Mouse (Mus musculus) spleen, adult 2 months (tissue): ENCODE results near the gene Haao. TPM values are rescaled to one million over a fixed set of nuclear protein-coding genes. Genes with fewer than 3 reads are reported as not detected.

ENCODE experiments used
- DNase-seq, 2 experiments: peaks; one replicate each; pipeline versions ENCODE4 v3.0.0 to v3.0.0-alpha.2; 2012 to 2021; ENCODE audit warnings: low spot score in 2 of 2, low read depth in 1 of 2
- H3K27ac ChIP-seq: fragments of 200-500 bp; 2 replicates; pipeline ENCODE4 v1.5.1; 2012; ENCODE audit warnings: low read length, inconsistent platforms; ENCODE audit not compliant: insufficient read depth
- H3K27me3 ChIP-seq: fragments of 200-500 bp; 2 replicates; pipeline ENCODE4 v1.6.1; 2012; ENCODE audit warnings: mild to moderate bottlenecking, moderate library complexity, low read length, inconsistent platforms; ENCODE audit not compliant: control insufficient read depth, insufficient read depth
- H3K36me3 ChIP-seq: fragments of 200-500 bp; 2 replicates; pipeline ENCODE4 v1.6.1; 2012; ENCODE audit warnings: mild to moderate bottlenecking, low read length, inconsistent platforms; ENCODE audit not compliant: control insufficient read depth, insufficient read depth
- H3K4me1 ChIP-seq: fragments of 200-500 bp; 2 replicates; pipeline ENCODE4 v1.6.1; 2011; ENCODE audit warnings: inconsistent platforms; ENCODE audit not compliant: control insufficient read depth, insufficient read depth, insufficient read length
- H3K4me3 ChIP-seq: fragments of 200-500 bp; 2 replicates; pipeline ENCODE4 v1.5.1; 2011; ENCODE audit warnings: mild to moderate bottlenecking, inconsistent platforms; ENCODE audit not compliant: insufficient read depth, insufficient read length; ENCODE audit errors: extremely low read depth
- CTCF ChIP-seq: fragments of 200-500 bp; IDR thresholded peaks from 2 replicates; pipeline ENCODE4 v1.5.1; 2011; ENCODE audit warnings: mild to moderate bottlenecking, inconsistent platforms; ENCODE audit not compliant: insufficient read depth, insufficient read length, insufficient replicate concordance; ENCODE audit errors: extremely low read depth
- POLR2A ChIP-seq: fragments of 200-500 bp; IDR thresholded peaks from 2 replicates; pipeline ENCODE4 v1.6.1; 2011; ENCODE audit warnings: low read depth, low read length, inconsistent platforms
- whole genome bisulfite sequencing: fragments of 180-500 bp; shearing (Covaris S2); methylation state at CpG from one replicate; pipeline ENCODE4 v1.1.7; 2018; 5-methylcytosine and 5-hydroxymethylcytosine counted together
- polyA plus RNA-seq: library from polyadenylated mRNA; depleted of rRNA; stranded (reverse); fragments of >200 nt; gene quantifications from 2 replicates; pipeline ENCODE4 v1.2.3, GENCODE M21; 2012

Gene Haao
- polyA plus RNA-seq, 1 experiment = 98.5 TPM

DNA sequence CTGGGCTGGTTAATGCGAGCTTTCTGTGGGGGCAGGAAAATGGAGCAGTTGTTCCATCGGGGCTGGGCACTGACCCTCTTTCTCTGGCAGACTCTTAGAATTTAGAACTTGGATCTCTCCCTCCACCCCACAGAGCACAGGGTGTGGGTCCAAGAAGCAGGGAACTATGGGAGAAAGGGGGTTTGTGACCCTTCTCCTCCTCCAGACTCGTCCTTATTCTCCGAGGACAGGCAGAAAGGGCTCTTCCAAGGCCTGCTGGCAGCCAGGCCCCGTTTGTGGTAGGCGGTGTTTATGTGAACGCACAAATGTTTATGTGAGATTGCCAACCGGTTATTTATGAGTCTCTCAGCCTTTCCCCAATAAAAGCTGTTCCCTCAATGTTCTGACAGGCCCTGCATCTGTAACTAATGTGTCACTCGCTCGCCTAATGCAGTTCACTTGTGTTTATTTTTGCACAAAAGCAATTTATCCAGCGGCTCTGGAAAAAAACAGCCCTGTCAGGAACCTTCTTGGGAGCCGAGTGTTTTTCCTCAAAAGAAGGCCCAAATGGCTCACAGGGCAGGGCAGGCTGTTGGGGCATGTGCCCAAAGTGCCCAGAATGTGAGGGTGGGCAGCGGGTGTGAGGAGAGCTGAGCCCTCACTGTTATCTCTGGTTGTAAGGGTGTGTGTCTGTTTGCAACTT is 42.1 kb upstream of the Haao start:
- Histone ChIP-seq H3K27me3 (no peaks in the 10 kb centered on the region), H3K27ac (0 out of 2 replicates have a peak overlapping the region, but pooled peaks have one; percentile 44), H3K36me3 (no peaks in the 10 kb centered on the region), H3K4me1 (no peaks in the 10 kb centered on the region), H3K4me3 (no peak overlapping the region)
- no peak for DNase-seq
- TF ChIP-seq CTCF (no peak), POLR2A (no peak)
- whole genome bisulfite sequencing = 83% methylated on average over 13 of the region's 13 CpGs

DNA sequence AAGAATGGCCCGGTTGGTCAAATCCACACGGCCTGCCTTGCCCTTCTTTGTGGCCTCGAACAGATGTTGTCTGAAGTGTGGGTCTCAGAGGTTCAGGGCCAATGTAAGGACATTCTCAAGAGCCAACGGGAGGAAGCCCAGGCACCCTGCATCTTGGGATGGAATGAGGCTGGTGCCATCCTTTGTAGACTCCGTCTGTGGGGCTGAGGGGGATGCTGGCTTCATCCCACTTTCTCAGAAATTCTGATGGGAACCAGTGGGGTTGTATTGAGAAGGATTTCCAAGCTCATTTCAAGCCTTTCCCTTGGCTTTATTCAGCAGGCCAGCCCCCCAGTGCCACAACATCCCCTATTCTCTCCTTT is 41.5 kb upstream of the Haao start:
- Histone ChIP-seq H3K27ac (no peak overlapping the region), H3K36me3 (no peaks in the 10 kb centered on the region), H3K4me3 (no peak overlapping the region), H3K4me1 (no peaks in the 10 kb centered on the region), H3K27me3 (no peaks in the 10 kb centered on the region)
- TF ChIP-seq CTCF = no peak
- WGBS = 95% methylated on average over 5 of the region's 5 CpGs
- DNase-seq = no peak

DNA sequence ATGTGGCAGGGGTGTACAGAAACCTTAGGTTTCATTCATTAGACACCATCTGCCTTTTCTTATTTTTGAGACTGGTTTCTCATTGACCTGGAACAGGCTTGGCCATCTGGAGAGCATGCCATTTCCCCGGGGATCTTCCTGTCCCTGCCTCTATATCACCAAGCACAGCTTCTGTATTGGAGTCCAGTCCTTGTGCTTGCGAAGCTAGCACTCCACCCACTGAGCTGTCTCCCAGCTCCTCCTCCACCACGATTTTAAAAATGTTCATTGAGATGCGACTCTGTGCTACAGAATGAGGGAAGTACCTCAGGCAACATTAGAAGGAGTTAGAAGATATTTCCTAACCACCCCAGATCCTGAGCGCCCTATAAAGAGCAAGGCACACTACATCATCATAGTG is 39.5 kb upstream of the Haao start:
- Histone ChIP-seq H3K36me3 (no peaks in the 10 kb centered on the region), H3K27me3 (no peaks in the 10 kb centered on the region), H3K27ac (no peak overlapping the region), H3K4me3 (no peak overlapping the region), H3K4me1 (no peaks in the 10 kb centered on the region)
- 74% methylated on average over 5 of the region's 5 CpGs for WGBS
- no peak for DNase-seq
- TF ChIP-seq CTCF = no peak
- TF ChIP-seq POLR2A = no peak

DNA sequence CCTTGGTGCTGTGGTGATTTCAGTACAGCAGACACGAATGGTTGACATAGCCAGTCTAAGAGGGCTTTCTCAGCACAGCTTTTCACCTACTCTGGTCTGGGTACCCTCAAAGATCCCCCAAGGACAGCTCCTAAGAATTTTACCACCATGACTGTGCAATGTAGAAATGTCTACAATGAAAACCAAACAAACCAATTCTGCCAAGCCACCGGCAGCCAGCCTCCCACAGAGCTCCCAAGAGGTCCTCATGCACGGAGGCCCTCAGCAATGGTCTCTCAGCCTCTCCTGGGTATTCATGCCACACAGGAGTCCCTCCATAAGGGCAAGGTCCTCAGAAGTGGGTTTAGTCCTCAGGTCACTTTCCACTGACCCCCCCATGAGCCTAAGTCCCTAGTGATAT is 38.6 kb upstream of the Haao start:
- no peak for DNase-seq
- WGBS = 94% methylated on average over 3 of the region's 3 CpGs

DNA sequence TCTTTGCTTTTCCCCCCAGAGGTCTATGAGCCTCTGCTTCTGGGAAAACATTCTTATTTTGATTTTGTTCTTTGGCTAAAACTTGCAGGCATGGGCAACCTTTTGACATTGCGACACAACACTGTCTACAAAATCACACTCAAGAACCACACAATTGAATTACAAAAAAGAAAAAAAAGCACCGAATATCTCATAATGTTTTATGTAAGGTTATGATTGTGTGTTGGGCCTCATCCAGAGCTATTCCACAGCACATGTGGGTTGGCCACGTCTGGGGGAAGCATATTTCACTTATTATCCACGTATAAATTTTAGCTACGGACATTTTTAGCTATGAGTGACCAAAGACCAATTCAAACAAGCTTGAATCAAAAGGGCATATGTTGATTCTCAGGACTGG is 38.0 kb upstream of the Haao start:
- Histone ChIP-seq H3K27ac (no peak overlapping the region), H3K4me1 (no peaks in the 10 kb centered on the region), H3K36me3 (no peaks in the 10 kb centered on the region), H3K4me3 (no peak overlapping the region), H3K27me3 (no peaks in the 10 kb centered on the region)
- 89% methylated on average over 5 of the region's 5 CpGs for WGBS
- TF ChIP-seq CTCF (no peak), POLR2A (no peak)
- DNase-seq = no peak

More for the DNA sequence above, 38.6 kb upstream of the Haao start:
- Histone ChIP-seq H3K27me3 (no peaks in the 10 kb centered on the region), H3K4me3 (no peak overlapping the region), H3K27ac (no peak overlapping the region), H3K4me1 (no peaks in the 10 kb centered on the region), H3K36me3 (no peaks in the 10 kb centered on the region)
- TF ChIP-seq CTCF (no peak), POLR2A (no peak)

DNA sequence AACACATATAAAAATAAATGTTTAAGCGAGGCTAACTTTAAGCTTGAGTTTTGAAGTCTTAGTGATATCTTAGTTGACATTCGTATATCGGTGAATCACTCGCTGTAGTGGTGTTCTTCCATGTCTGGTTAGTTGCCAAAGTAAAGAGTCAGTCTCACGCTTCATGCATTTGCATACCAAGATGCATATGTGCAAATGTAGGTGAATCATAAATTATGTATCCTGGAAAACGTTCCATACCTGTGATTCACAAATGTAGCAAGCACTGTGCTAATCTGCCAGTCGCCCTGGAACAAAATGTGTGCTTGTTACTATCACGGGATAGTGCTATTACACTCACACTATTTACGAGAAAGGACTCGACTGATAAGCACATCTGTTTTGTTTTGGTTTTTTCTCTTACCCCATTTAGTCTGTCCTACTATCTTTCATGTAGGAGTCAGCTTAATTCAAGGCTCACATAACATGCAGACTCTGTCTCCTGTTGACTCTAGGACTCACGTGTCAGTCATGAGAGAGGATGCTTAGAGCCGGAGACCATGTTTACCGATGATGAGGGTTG is 37.3 kb upstream of the Haao start:
- WGBS = 87% methylated on average over 13 of the region's 13 CpGs
- TF ChIP-seq CTCF (no peak), POLR2A (no peak)
- Histone ChIP-seq H3K36me3 (no peaks in the 10 kb centered on the region), H3K27ac (no peak overlapping the region), H3K4me1 (peaks cover 2% of the 10 kb centered on the region; the same call in 1 of the 2 replicates), H3K4me3 (no peak overlapping the region), H3K27me3 (no peaks in the 10 kb centered on the region)
- no peak for DNase-seq

DNA sequence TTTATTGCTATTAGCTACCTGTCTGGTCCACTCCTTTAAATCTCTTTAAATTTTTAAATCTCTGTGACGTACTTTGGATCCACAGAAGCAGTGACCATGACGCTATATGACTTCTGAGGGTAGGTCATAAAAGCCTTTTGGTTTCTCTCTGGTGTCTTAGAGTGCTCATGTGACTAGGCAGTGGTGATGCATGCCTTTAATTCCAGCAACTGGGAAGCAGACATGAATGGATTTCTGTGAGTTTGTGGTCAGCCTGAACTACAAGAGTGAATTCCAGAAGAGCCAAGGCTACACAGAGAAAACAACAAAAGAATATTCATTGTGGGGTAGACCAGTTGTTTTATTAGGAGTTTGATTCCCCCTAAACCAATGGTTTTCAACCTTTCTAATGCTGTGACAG is 35.0 kb upstream of the Haao start:
- Histone ChIP-seq H3K27me3 (no peaks in the 10 kb centered on the region), H3K36me3 (no peaks in the 10 kb centered on the region), H3K27ac (no peak overlapping the region), H3K4me3 (no peak overlapping the region), H3K4me1 (peaks cover 4% of the 10 kb centered on the region; the same call in 1 of the 2 replicates)
- no peak for DNase-seq
- TF ChIP-seq CTCF = no peak
- no peak for TF ChIP-seq POLR2A
- 99% methylated on average over 2 of the region's 2 CpGs for WGBS
